Mouse (Mus musculus): ENCODE data around the gene Crtc1.

Crtc1 gene

GRCm38 (mm10) chr8:70352657-70353151, 86.7 kb downstream of the Crtc1 start:
- no peak for DNase-seq (ENCODE audit: extremely low spot score, low read depth, low spot score)

GRCm38 (mm10) chr8:70352000-70352384, 87.4 kb downstream of the Crtc1 start:
- DNase-seq (ENCODE audit: extremely low spot score, low read depth, low spot score) = no peak

GRCm38 (mm10) chr8:70351035-70351999, 88.1 kb downstream of the Crtc1 start:
- no peak for DNase-seq (ENCODE audit: extremely low spot score, low read depth, low spot score)

GRCm38 (mm10) chr8:70347860-70348420, 91.4 kb downstream of the Crtc1 start:
- DNase-seq (ENCODE audit: extremely low spot score, low read depth, low spot score) = no peak

GRCm38 (mm10) chr8:70347443-70347842, 91.9 kb downstream of the Crtc1 start:
- DNase-seq (ENCODE audit: extremely low spot score, low read depth, low spot score) = no peak

GRCm38 (mm10) chr8:70344279-70344678, 95.1 kb downstream of the Crtc1 start:
- DNase-seq (ENCODE audit: extremely low spot score, low read depth, low spot score) = no peak

- DNase-seq (ENCODE audit: extremely low spot score, low read depth, low spot score) = no peak
Observed at GRCm38 (mm10) chr8:70343696-70344095, 95.7 kb downstream of the Crtc1 start.

GRCm38 (mm10) chr8:70343076-70343475, 96.3 kb downstream of the Crtc1 start:
- no peak for DNase-seq (ENCODE audit: extremely low spot score, low read depth, low spot score)

GRCm38 (mm10) chr8:70342007-70342406, 97.4 kb downstream of the Crtc1 start:
- DNase-seq (ENCODE audit: extremely low spot score, low read depth, low spot score) = no peak

GRCm38 (mm10) chr8:70340659-70341058, 98.7 kb downstream of the Crtc1 start:
- no peak for DNase-seq (ENCODE audit: extremely low spot score, low read depth, low spot score)

GRCm38 (mm10) chr8:70338931-70339330, 100.4 kb downstream of the Crtc1 start:
- DNase-seq (ENCODE audit: extremely low spot score, low read depth, low spot score) = no peak

GRCm38 (mm10) chr8:70332878-70333202, 106.5 kb downstream of the Crtc1 start:
- DNase-seq (ENCODE audit: extremely low spot score, low read depth, low spot score) = no peak

All from hindlimb bud, embryonic 11.5 days (tissue).